Mouse (Mus musculus): ENCODE results near the gene Mok. TPM values are rescaled to one million over a fixed set of nuclear protein-coding genes. Genes with fewer than 3 reads are reported as not detected.

Mok gene
- polyA plus RNA-seq, 1 experiment from 2014 or later, result 14.3 TPM

GRCm38 (mm10) chr12:110786243-110786642 lies 54.5 kb downstream of the Mok start:
- no peak overlapping the region for H3K4me2 ChIP-seq (replicated peaks)
- no peak overlapping the region for H3K4me3 ChIP-seq (replicated peaks; ENCODE audit: low read length)
- no peak overlapping the region for H3K9ac ChIP-seq
- no peak for DNase-seq (ENCODE audit: low spot score)
- H3K9me3 ChIP-seq (ENCODE audit: control insufficient read depth, low read length), result no peaks in the 10 kb centered on the region
- no peaks in the 10 kb centered on the region for H3K27me3 ChIP-seq (ENCODE audit: control insufficient read depth, insufficient read depth, low read length)
- peaks cover 12% of the 10 kb centered on the region; the same call in 1 of the 2 replicates for H3K36me3 ChIP-seq (replicated peaks; ENCODE audit: control insufficient read depth, insufficient read depth)
- no peak overlapping the region for H3K27ac ChIP-seq
- H3K4me1 ChIP-seq (replicated peaks; ENCODE audit: control insufficient read depth, insufficient read depth, low read length), result no peaks in the 10 kb centered on the region
- 82% methylated on average over 4 of the region's 4 CpGs for WGBS
- ATAC-seq (ENCODE audit: low FRiP score), result no peak

- ATAC-seq (ENCODE audit: low FRiP score), result no peak
- Histone ChIP-seq H3K4me1 (replicated peaks; ENCODE audit: control insufficient read depth, insufficient read depth, low read length) (no peaks in the 10 kb centered on the region), H3K27ac (no peak overlapping the region), H3K9ac (no peak overlapping the region), H3K4me3 (replicated peaks; ENCODE audit: low read length) (no peak overlapping the region), H3K36me3 (replicated peaks; ENCODE audit: control insufficient read depth, insufficient read depth) (peaks cover 30% of the 10 kb centered on the region), H3K27me3 (ENCODE audit: control insufficient read depth, insufficient read depth, low read length) (no peaks in the 10 kb centered on the region), H3K9me3 (ENCODE audit: control insufficient read depth, low read length) (no peaks in the 10 kb centered on the region), H3K4me2 (replicated peaks) (no peak overlapping the region)
- WGBS, result 98% methylated on average over 2 of the region's 2 CpGs
- no peak for DNase-seq (ENCODE audit: low spot score)
Observed at GRCm38 (mm10) chr12:110784211-110784610, 56.5 kb downstream of the Mok start.

- Histone ChIP-seq H3K27me3 (ENCODE audit: control insufficient read depth, insufficient read depth, low read length) (no peaks in the 10 kb centered on the region), H3K9ac (no peak overlapping the region), H3K9me3 (ENCODE audit: control insufficient read depth, low read length) (no peaks in the 10 kb centered on the region), H3K4me3 (replicated peaks; ENCODE audit: low read length) (no peak overlapping the region), H3K4me1 (replicated peaks; ENCODE audit: control insufficient read depth, insufficient read depth, low read length) (no peaks in the 10 kb centered on the region), H3K4me2 (replicated peaks) (no peak overlapping the region), H3K27ac (no peak overlapping the region), H3K36me3 (replicated peaks; ENCODE audit: control insufficient read depth, insufficient read depth) (peaks cover 32% of the 10 kb centered on the region)
- DNase-seq (ENCODE audit: low spot score) (no peak), ATAC-seq (ENCODE audit: low FRiP score) (no peak)
- WGBS, result 93% methylated on average over 1 of the region's 1 CpGs
Observed at GRCm38 (mm10) chr12:110782278-110782677, 58.5 kb downstream of the Mok start.

- DNase-seq (ENCODE audit: low spot score), result peak; percentile 50
- Histone ChIP-seq H3K4me3 (replicated peaks; ENCODE audit: low read length) (no peak overlapping the region), H3K4me1 (replicated peaks; ENCODE audit: control insufficient read depth, insufficient read depth, low read length) (no peaks in the 10 kb centered on the region), H3K4me2 (replicated peaks) (no peak overlapping the region), H3K9ac (no peak overlapping the region), H3K9me3 (ENCODE audit: control insufficient read depth, low read length) (no peaks in the 10 kb centered on the region), H3K27me3 (ENCODE audit: control insufficient read depth, insufficient read depth, low read length) (no peaks in the 10 kb centered on the region), H3K36me3 (replicated peaks; ENCODE audit: control insufficient read depth, insufficient read depth) (peaks cover 32% of the 10 kb centered on the region), H3K27ac (no peak overlapping the region)
- 77% methylated on average over 8 of the region's 8 CpGs for WGBS
- peak; percentile 55; the same call in 1 of the 2 replicates for ATAC-seq (ENCODE audit: low FRiP score)
Observed at GRCm38 (mm10) chr12:110781181-110781580, 59.6 kb downstream of the Mok start.

GRCm38 (mm10) chr12:110779296-110779695 lies 61.4 kb downstream of the Mok start:
- WGBS, result 87% methylated on average over 7 of the region's 7 CpGs
- H3K4me1 ChIP-seq (replicated peaks; ENCODE audit: control insufficient read depth, insufficient read depth, low read length), result 0 out of 2 replicates have a peak, but pooled peaks cover 3% of the 10 kb centered on the region
- H3K9ac ChIP-seq, result no peak overlapping the region
- DNase-seq (ENCODE audit: low spot score) (no peak), ATAC-seq (ENCODE audit: low FRiP score) (no peak)
- H3K27ac ChIP-seq, result no peak overlapping the region
- H3K4me2 ChIP-seq (replicated peaks), result no peak overlapping the region
- no peaks in the 10 kb centered on the region for H3K27me3 ChIP-seq (ENCODE audit: control insufficient read depth, insufficient read depth, low read length)
- H3K9me3 ChIP-seq (ENCODE audit: control insufficient read depth, low read length), result no peaks in the 10 kb centered on the region
- no peak overlapping the region for H3K4me3 ChIP-seq (replicated peaks; ENCODE audit: low read length)
- peaks cover 32% of the 10 kb centered on the region for H3K36me3 ChIP-seq (replicated peaks; ENCODE audit: control insufficient read depth, insufficient read depth)

- Histone ChIP-seq H3K9ac (no peak overlapping the region), H3K4me3 (replicated peaks; ENCODE audit: low read length) (no peak overlapping the region), H3K4me1 (replicated peaks; ENCODE audit: control insufficient read depth, insufficient read depth, low read length) (0 out of 2 replicates have a peak, but pooled peaks cover 3% of the 10 kb centered on the region), H3K27me3 (ENCODE audit: control insufficient read depth, insufficient read depth, low read length) (no peaks in the 10 kb centered on the region), H3K9me3 (ENCODE audit: control insufficient read depth, low read length) (no peaks in the 10 kb centered on the region), H3K27ac (no peak overlapping the region), H3K36me3 (replicated peaks; ENCODE audit: control insufficient read depth, insufficient read depth) (peaks cover 32% of the 10 kb centered on the region), H3K4me2 (replicated peaks) (no peak overlapping the region)
- DNase-seq (ENCODE audit: low spot score) (no peak), ATAC-seq (ENCODE audit: low FRiP score) (no peak)
- 79% methylated on average over 5 of the region's 5 CpGs for WGBS
Observed at GRCm38 (mm10) chr12:110777853-110778252, 62.9 kb downstream of the Mok start.

GRCm38 (mm10) chr12:110775628-110776426 lies 64.9 kb downstream of the Mok start:
- Histone ChIP-seq H3K27ac (no peak overlapping the region), H3K36me3 (replicated peaks; ENCODE audit: control insufficient read depth, insufficient read depth) (peaks cover 18% of the 10 kb centered on the region), H3K9me3 (ENCODE audit: control insufficient read depth, low read length) (no peaks in the 10 kb centered on the region), H3K27me3 (ENCODE audit: control insufficient read depth, insufficient read depth, low read length) (no peaks in the 10 kb centered on the region), H3K9ac (no peak overlapping the region), H3K4me2 (replicated peaks) (no peak overlapping the region), H3K4me3 (replicated peaks; ENCODE audit: low read length) (no peak overlapping the region), H3K4me1 (replicated peaks; ENCODE audit: control insufficient read depth, insufficient read depth, low read length) (0 out of 2 replicates have a peak, but pooled peaks cover 3% of the 10 kb centered on the region)
- ATAC-seq (ENCODE audit: low FRiP score), result no peak
- 79% methylated on average over 5 of the region's 5 CpGs for WGBS
- no peak for DNase-seq (ENCODE audit: low spot score)

GRCm38 (mm10) chr12:110771961-110772360 lies 68.8 kb downstream of the Mok start:
- 92% methylated on average over 6 of the region's 6 CpGs for WGBS
- Histone ChIP-seq H3K4me3 (replicated peaks; ENCODE audit: low read length) (no peak overlapping the region), H3K4me2 (replicated peaks) (no peak overlapping the region), H3K4me1 (replicated peaks; ENCODE audit: control insufficient read depth, insufficient read depth, low read length) (peaks cover 14% of the 10 kb centered on the region), H3K27ac (no peak overlapping the region), H3K36me3 (replicated peaks; ENCODE audit: control insufficient read depth, insufficient read depth) (no peaks in the 10 kb centered on the region), H3K9ac (no peak overlapping the region), H3K27me3 (ENCODE audit: control insufficient read depth, insufficient read depth, low read length) (no peaks in the 10 kb centered on the region), H3K9me3 (ENCODE audit: control insufficient read depth, low read length) (no peaks in the 10 kb centered on the region)
- ATAC-seq (ENCODE audit: low FRiP score) (no peak), DNase-seq (ENCODE audit: low spot score) (no peak)

GRCm38 (mm10) chr12:110770479-110771247 lies 70.1 kb downstream of the Mok start:
- no peaks in the 10 kb centered on the region for H3K9me3 ChIP-seq (ENCODE audit: control insufficient read depth, low read length)
- peaks cover 14% of the 10 kb centered on the region for H3K4me1 ChIP-seq (replicated peaks; ENCODE audit: control insufficient read depth, insufficient read depth, low read length)
- no peak overlapping the region for H3K4me3 ChIP-seq (replicated peaks; ENCODE audit: low read length)
- DNase-seq (ENCODE audit: low spot score) (no peak), ATAC-seq (ENCODE audit: low FRiP score) (no peak)
- H3K4me2 ChIP-seq (replicated peaks), result no peak overlapping the region
- WGBS, result 96% methylated on average over 10 of the region's 10 CpGs
- H3K36me3 ChIP-seq (replicated peaks; ENCODE audit: control insufficient read depth, insufficient read depth), result no peaks in the 10 kb centered on the region
- no peak overlapping the region for H3K9ac ChIP-seq
- no peak overlapping the region for H3K27ac ChIP-seq
- H3K27me3 ChIP-seq (ENCODE audit: control insufficient read depth, insufficient read depth, low read length), result no peaks in the 10 kb centered on the region

All from hindbrain, embryonic 14.5 days (tissue).